Mouse (Mus musculus) mammary gland, adult 2 months (tissue): ENCODE data around the gene Zfp653. TPM values are rescaled to one million over a fixed set of nuclear protein-coding genes. Genes with fewer than 3 reads are reported as not detected.

Source experiments
- polyA plus RNA-seq: library from polyadenylated mRNA; depleted of rRNA; stranded (reverse); fragments of >200 nt; gene quantifications from 2 replicates; pipeline ENCODE4 v1.2.3, GENCODE M21; 2012; ENCODE audit warnings: low replicate concordance; rRNA removed

Gene Zfp653
- polyA plus RNA-seq: 16.2 and 26.2 TPM in 2 replicates

DNA sequence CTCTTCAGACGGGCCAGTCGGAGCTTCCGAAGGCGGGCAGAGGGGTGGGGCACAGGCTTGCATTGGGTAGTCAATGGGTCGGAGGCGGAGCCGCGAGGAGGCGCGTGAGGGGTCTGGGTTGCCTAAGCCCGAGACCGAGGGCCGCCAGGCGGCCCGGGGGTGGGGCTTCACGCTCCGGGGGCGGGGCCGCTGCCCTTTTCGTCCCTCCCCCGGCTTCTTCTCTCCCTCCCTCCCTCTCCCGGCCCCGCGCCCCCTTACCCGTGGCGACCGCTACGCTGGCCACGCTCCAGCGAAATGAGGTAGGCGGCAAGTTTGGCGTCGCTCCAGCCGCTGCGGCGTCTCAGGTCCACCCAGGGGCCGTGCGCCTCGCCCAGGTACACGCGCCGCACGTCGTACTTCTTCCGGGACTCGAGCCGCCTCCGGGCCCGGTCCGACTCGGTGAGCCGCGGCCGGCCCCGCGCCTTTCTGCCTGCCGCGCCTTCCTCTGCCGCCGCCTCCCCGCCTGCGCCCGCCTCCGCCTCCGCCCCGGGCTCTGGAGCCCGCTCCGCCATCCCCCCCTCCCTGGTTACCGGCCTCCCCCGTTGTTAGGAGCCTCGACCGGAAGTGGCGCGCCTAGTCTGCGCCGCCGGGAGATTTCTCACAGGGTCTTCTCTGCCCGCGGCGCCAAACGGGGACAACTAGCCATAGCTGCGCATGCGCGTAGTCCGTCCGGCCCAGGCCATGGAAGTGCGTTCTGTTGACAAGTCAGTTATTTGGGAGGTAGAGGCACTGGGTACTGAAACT lies at the start of gene Zfp653, which contains the start of gene Gm49318:
Gene Zfp653, minus strand, starts transcription at position 586 of the 783 bp plus-strand sequence.
Gene Gm49318, minus strand, starts transcription at position 469 of the 783 bp plus-strand sequence.

DNA sequence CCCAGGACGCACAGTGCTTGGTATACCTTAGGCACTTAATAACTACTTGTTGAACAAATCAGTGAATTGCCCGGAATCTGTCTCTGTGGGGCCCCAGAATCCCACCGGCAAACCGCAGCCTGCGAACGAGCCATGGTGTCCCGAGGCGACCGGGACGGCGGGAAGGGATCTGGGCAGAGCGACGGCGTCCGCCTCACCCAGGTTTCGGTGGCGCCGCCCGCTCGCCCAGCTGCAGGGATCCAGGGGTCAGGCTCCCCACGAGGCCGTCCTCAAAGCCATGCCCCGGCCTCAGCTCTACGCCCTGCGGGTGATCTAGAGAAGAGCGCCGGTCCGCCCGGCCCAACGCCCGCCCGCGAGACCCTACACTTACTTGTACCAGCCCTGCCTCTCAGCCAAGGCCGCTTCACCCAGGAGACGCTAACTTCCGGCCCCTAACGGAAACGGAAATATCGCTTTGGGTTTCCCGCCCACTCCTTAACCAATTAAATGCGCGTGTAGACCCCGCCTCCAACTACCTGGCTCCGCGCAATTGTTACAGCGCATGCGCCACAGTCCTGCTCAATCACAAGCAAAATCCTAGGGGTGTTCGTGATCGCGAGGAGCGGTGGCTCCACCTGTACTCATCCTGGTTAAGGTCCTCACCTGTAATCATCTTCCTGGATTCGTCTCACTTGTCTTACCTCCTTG lies 45.7 kb upstream of the Zfp653 start, which contains the start of gene Elof1:
Gene Elof1, minus strand, starts transcription at position 433 of the 687 bp plus-strand sequence.

DNA sequence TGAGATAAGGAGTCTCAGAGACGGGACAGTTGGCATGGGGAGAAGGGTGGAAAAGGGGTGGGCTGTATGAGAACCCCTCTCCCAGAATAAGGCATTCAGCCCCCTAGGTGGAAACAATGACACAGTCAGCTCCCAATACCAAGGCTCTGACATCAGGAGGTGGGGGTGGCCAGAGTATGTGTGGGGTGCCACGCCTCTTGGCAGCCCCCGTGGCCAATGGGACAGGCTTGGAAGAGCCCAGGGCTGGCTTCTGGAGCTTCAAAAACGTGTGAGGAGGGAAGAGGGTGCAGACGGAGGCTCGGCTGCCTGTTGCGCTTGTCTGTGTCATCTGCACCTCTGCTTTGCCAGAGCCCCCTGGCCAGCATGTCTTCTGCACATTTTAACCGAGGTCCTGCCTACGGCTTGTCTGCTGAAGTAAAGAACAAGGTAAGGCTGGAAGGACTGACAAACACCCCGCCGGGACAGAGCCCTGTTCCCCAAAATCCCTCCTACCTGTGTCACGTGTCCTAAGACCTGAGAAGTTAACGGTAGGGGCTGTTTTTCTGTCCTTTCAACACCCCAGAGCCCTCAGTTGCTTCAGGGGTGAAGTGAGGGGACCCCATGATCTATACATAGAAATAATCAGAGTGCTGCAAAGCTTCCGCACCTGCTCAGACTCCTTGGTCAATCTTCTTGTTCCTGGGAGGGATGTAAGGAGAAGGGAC lies 28.0 kb upstream of the Zfp653 start, which contains the start of gene Cnn1:
Gene Cnn1, plus strand, starts transcription at position 224 of the 704 bp plus-strand sequence.

DNA sequence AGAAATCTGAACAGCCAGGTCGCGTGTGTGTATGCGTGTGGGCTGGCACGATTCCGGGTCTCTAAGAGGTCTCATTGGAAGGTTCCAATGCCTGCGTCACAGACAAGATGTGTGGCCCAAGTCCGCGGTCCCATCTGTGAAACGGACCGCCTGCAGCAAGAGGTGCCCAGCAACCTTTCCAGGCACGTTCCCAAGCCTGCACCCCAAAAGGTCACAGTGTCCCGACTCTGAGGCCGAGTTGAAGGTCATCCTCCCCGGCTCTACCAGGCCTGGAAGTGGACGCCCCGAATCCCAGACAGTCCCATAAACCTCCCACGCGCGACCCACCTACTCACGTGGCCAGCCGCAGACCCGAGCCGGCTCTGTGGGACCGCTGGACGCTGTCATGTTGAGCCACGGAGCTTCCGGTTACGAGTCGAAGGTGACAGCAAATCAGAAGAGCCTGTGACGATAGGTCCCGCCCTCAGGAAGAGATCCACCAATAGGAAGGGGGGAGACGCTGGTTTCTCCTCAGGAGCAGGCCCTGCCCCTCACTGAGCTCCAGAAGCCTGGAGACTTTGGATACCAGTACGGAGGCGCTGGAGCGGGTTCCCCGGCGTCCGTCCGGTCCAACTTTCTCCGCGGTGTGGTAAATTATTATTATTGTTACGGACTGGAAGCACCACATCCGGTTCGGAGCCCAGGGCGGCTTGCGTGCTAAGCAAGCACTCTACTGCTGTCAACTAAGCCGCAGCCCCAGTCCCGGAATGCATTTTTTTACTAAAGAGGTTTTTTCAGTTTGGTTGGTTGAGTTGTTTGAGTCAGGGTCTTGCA lies 14.1 kb upstream of the Zfp653 start, which contains the start of gene Ecsit:
Gene Ecsit, minus strand, starts transcription at position 417 of the 813 bp plus-strand sequence.

DNA sequence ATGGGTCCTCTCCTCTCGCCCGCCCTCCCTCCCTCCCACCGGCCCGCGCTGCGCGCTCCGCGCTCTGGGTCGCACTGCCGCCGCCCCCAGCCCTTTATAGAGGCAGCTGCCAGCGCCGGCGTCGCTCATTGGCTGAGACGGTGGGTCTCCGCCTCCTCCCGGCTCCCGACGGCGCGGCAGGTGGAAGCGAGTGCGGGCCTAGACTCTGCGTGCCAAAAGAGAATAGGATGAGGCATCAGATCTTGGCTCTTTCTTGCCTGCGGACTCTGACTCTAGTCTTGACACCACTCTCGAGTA lies 19.3 kb downstream of the Zfp653 start, which contains the start of gene Elavl3:
Gene Elavl3, minus strand, starts transcription at position 66 of the 297 bp plus-strand sequence.

Other genes starting within 250 kb of the Zfp653 start
- gene Angptl8, start 235.9 kb downstream of the Zfp653 start, polyA plus RNA-seq: 133 and 228 TPM in 2 replicates
- gene Dock6, start 218.7 kb downstream of the Zfp653 start, polyA plus RNA-seq: 77.8 and 82.0 TPM in 2 replicates
- 114 and 133 TPM in 2 replicates for gene Rab3d, start 153.2 kb downstream of the Zfp653 start, polyA plus RNA-seq
- 5.7 and 9.4 TPM in 2 replicates for gene Ccdc159, start 143.9 kb downstream of the Zfp653 start, polyA plus RNA-seq
- 229 and 258 TPM in 2 replicates for gene Tmem205, start 143.8 kb downstream of the Zfp653 start, polyA plus RNA-seq
- 15.2 and 35.3 TPM in 2 replicates for gene Plppr2, start 134.3 kb downstream of the Zfp653 start, polyA plus RNA-seq
- 5.3 and 10.7 TPM in 2 replicates for gene Swsap1, start 115.6 kb downstream of the Zfp653 start, polyA plus RNA-seq
- 14.0 and 19.5 TPM in 2 replicates for gene Epor, start 107.9 kb downstream of the Zfp653 start, polyA plus RNA-seq
- 25.8 and 37.5 TPM in 2 replicates for gene Rgl3, start 81.9 kb downstream of the Zfp653 start, polyA plus RNA-seq
- gene Ccdc151, start 68.7 kb downstream of the Zfp653 start, polyA plus RNA-seq: 0.20 TPM in 1 of 2 replicates, not detected in the other
- 63.2 and 64.1 TPM in 2 replicates for gene Prkcsh, start 68.6 kb downstream of the Zfp653 start, polyA plus RNA-seq
- 0.12 and 0.13 TPM in 2 replicates for gene Elavl3, start 19.4 kb downstream of the Zfp653 start, polyA plus RNA-seq
- not detected in 2 replicates for gene Gm49318, start 117 bp downstream of the Zfp653 start, polyA plus RNA-seq
- gene Ecsit, start 14.1 kb upstream of the Zfp653 start, polyA plus RNA-seq: 50.9 and 75.0 TPM in 2 replicates
- gene Cnn1, start 27.8 kb upstream of the Zfp653 start, polyA plus RNA-seq: 52.5 and 58.1 TPM in 2 replicates
- gene Elof1, start 45.8 kb upstream of the Zfp653 start, polyA plus RNA-seq: 138 and 169 TPM in 2 replicates
- gene Acp5, start 64.3 kb upstream of the Zfp653 start, polyA plus RNA-seq: 477 and 607 TPM in 2 replicates
- 49.0 and 67.1 TPM in 2 replicates for gene Pigyl, start 85.5 kb upstream of the Zfp653 start, polyA plus RNA-seq
- 0.11 and 0.30 TPM in 2 replicates for gene Zfp872, start 116.7 kb upstream of the Zfp653 start, polyA plus RNA-seq
- gene Zfp809, start 154.3 kb upstream of the Zfp653 start, polyA plus RNA-seq: 19.2 and 19.9 TPM in 2 replicates
- gene Zfp599, start 188.5 kb upstream of the Zfp653 start, polyA plus RNA-seq: 0.12 and 0.27 TPM in 2 replicates
- gene Zfp810, start 236.3 kb upstream of the Zfp653 start, polyA plus RNA-seq: 5.8 and 7.8 TPM in 2 replicates